Mouse (Mus musculus) lung, adult 2 months (tissue): ENCODE measurements around the gene Dvl3.

Experiments used
- CTCF ChIP-seq: fragments of 200-500 bp; IDR thresholded peaks from 2 replicates; pipeline ENCODE4 v1.5.1; 2011; ENCODE audit warnings: mild to moderate bottlenecking, low read length, control low read depth; ENCODE audit not compliant: insufficient read depth
- POLR2A ChIP-seq: fragments of 200-500 bp; IDR thresholded peaks from 2 replicates; pipeline ENCODE4 v1.6.1; 2011; ENCODE audit warnings: low read depth, mild to moderate bottlenecking, control low read depth, low read length, borderline replicate concordance; ENCODE audit errors: extremely low read depth

- no peak for TF ChIP-seq CTCF
- no peak for TF ChIP-seq POLR2A
Observed at GRCm38 (mm10) chr16:20523886-20524285, 7.1 kb downstream of the Dvl3 start.
